Mouse (Mus musculus): ENCODE measurements around the gene Tars. TPM values are rescaled to one million over a fixed set of nuclear protein-coding genes. Genes with fewer than 3 reads are reported as not detected.

Gene Tars
- total RNA-seq, 2 experiments from 2014 or later, result 18.4 to 18.5 TPM

DNA sequence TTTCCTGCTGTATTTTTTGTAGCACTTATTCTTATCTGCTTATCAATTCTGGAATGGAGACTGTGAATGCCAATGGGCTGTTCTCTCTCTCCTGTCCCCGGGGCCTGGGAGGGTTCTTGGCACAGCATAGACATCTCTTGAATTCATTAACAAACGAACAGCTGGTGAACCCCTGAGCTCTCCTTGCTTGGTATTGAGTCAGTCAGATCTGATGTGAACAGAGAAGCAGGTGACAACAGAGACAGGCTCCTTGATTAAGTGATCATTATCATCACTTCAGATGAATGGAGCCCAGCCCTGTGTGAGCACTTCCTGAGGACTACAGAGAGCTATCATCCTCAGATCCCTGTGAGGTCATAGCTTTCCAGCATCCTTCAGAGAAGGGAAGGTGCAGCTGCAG is 35.4 kb downstream of the Tars start:
- no peak for DNase-seq

DNA sequence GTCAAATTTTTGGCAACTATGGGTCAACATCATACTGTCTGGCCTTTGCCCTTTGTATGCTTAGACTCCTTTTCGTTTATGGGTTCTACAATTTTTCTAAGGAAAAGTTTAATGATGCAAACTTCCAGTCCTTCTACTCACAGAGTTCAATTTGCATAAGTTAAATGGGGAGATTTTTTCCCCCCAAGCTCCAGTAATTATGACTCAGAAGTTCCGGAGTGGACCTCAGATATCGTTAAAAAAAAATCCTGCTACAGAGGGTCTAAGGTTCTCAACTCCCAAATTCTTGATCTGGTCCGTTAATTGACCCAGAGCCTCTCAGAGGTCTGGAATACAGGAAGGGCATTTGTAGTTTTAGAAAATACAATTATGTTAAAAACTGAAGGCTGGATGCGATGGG is 37.6 kb downstream of the Tars start:
- DNase-seq, result no peak

DNA sequence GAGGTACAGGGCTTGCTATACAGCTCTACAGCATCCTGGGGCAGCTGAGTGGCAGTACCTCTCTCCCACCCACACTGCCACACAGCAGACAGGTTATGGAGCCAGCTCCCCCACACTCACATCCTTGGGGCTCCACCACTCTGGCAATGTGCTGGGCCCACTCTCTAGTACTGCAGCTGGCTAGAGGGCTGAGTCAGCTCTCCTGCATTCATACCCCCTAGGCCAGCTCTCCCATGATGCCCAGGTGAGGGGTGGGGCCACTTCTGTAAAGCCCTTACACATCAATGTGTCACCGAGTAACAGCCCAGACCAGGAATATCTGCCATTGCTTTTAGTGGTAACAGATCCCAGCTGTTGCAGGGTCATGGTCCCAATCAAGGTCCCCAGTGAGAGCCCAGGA is 38.6 kb downstream of the Tars start:
- no peak for DNase-seq

DNA sequence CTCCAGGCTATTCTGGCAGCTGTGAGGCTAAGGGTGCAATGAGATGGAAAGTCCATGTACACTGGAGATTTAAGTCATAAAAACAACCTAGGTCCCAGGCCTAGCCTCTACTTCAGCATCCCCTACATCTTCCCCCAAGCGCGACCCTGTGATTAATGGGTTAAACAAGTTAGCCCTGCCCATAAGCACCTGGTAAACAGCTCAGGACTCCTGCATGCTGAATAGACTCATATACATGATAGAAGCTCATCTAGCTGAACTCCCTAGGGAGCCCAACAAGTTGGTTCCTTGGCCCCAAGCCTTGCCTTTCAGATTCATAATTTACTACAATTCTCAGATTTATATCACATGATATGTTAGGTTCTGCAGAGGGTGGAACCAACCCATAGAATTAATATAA is 42.0 kb downstream of the Tars start:
- no peak for DNase-seq

DNA sequence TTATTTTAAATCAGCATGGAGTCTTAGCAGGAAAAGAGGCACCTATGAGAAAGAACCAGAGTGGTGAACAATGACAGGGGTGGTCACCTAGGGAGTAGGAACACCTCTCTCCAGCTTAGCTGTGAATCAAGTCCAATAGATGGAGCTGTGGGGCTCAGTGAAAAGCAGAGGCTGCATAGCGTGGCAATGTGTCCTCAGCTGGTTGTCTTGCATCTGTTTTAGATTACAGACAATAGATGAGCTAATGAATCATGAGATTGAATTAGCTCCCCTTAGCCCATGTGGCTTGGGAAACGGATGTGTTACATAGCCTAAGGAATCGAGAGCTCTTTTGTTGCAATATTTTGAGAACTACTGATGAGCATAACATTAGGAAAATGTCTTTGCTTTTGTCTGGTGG is 43.6 kb downstream of the Tars start:
- no peak for DNase-seq

DNA sequence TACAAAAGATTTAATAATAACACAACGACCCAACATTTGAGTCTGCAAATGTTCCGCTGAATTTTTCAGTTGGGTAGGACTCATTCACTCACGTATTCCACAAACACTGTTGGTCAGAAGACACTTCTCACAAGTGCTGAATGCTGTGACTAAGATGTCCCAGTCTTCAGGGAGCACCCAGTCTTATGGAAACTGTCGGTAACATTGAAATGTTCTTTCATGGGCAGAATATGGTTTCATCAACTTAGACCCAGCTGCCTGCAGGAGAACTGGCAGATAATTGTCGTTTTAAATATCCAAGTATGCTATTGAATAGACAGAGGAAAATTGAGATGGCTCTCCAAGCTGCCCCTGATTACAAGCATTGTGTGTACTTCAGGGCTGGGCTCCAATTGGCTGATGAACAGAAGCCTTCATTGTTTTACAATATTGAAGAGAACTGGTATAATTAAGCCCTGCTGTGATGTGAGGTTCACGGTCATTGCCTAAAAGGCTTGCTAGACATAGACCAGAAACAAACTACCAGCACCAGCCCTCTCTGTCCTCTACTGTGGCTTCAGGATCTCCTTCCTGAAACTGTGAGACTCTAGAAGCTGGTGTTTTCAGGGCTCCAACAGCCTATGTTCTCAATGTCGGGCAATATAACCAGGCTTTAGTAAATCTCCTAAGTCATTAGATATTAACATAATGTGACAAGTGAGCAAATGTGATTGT is 59.8 kb downstream of the Tars start:
- DNase-seq, result no peak
